Mouse (Mus musculus) lung, postnatal 4 days (tissue): ENCODE results near the gene Esp3.
"Not testable (repeated sequence)": the region's sequence is repeated elsewhere in the genome, so short reads cannot be mapped to it uniquely, and the experiment has no call there.

ENCODE experiments used
- DNase-seq, 2 experiments: peaks; one replicate each; pipeline ENCODE4 v3.0.0; 2021

The Esp3 gene

GRCm38 (mm10) chr17:40631775-40632174 is at the start of gene Esp3:
Gene Esp3 (plus strand): TSS chr17:40632075.
- DNase-seq, result not testable (repeated sequence)

GRCm38 (mm10) chr17:40583906-40584305 is 48.0 kb upstream of the Esp3 start:
- not testable (repeated sequence) for DNase-seq

GRCm38 (mm10) chr17:40591297-40591696 is 40.6 kb upstream of the Esp3 start:
- DNase-seq, result no peak

- DNase-seq, result no peak
These were observed 33.6 kb upstream of the Esp3 start, which contains the start of gene Esp4 for GRCm38 (mm10) chr17:40598294-40598693. Gene Esp4 (plus strand): TSS chr17:40598594.

- not testable (repeated sequence) for DNase-seq
These were observed 30.3 kb downstream of the Esp3 start for GRCm38 (mm10) chr17:40662118-40662679.

GRCm38 (mm10) chr17:40663161-40663811 is 31.4 kb downstream of the Esp3 start:
- not testable (repeated sequence) for DNase-seq
